ENCODE assay signal across 8 mouse cellular contexts in genomic region chr2:122368995-122369739, GRCm38 (mm10). TPM values are rescaled to one million over a fixed set of nuclear protein-coding genes. Genes with fewer than 3 reads are reported as not detected.
DNase-seq lines count a peak whose midpoint lies in the region; ATAC-seq and TF ChIP-seq lines count a peak whose summit lies in the region.

TSS of gene Shf (minus strand) at chr2:122369162.

- ATAC-seq in cerebellum, adult (ENCODE audit: insufficient number of reproducible peaks, low FRiP score, low TSS enrichment) = peak; percentile 68
- peak; percentile 94 for ATAC-seq in forebrain, embryonic 13.5 days
- peak; percentile 96 for ATAC-seq in heart, postnatal 0 days (ENCODE audit: insufficient read depth, low read depth)
- ATAC-seq in liver, embryonic 15.5 days (ENCODE audit: insufficient read depth) = peak; percentile 86
- peak; percentile 93 for ATAC-seq in neural tube, embryonic 12.5 days (ENCODE audit: low FRiP score, low read depth)
- peak; percentile 95 for ATAC-seq in stomach, postnatal 0 days (ENCODE audit: low FRiP score, low TSS enrichment)

- peak within 1 kb of the TSS; percentile 31; the same call in 1 of the 2 replicates for H3K27ac ChIP-seq in forebrain, embryonic 13.5 days
- H3K27ac ChIP-seq in heart, postnatal 0 days (ENCODE audit: low read depth) = peak within 1 kb of the TSS; percentile 62
- peak within 1 kb of the TSS; percentile 78 for H3K27ac ChIP-seq in liver, embryonic 15.5 days (replicated peaks)
- H3K27ac ChIP-seq in neural tube, embryonic 12.5 days = 0 out of 2 replicates have a peak within 1 kb of the TSS, but pooled peaks have one; percentile 57
- H3K27ac ChIP-seq in stomach, postnatal 0 days (replicated peaks) = peak within 1 kb of the TSS; percentile 49; the same call in 1 of the 2 replicates

- under 1% methylated on average over 54 of the region's 54 CpGs for WGBS in forebrain, embryonic 13.5 days
- under 1% methylated on average over 25 of the region's 54 CpGs for WGBS in heart, postnatal 0 days
- 1% methylated on average over 54 of the region's 54 CpGs for WGBS in liver, embryonic 15.5 days (ENCODE audit: insufficient replicate concordance)
- WGBS in neural tube, embryonic 12.5 days = under 1% methylated on average over 49 of the region's 54 CpGs
- under 1% methylated on average over 41 of the region's 54 CpGs for WGBS in stomach, postnatal 0 days

- no peak for TF ChIP-seq CTCF in heart, postnatal 0 days (IDR thresholded peaks at IDR 0.05; ENCODE audit: low read depth)
- no peak for TF ChIP-seq CTCF in stomach, postnatal 0 days (IDR thresholded peaks at IDR 0.05; ENCODE audit: low read depth)

- no peak for TF ChIP-seq EP300 in heart, postnatal 0 days (IDR thresholded peaks at IDR 0.05; ENCODE audit: low read depth)
- TF ChIP-seq EP300 in stomach, postnatal 0 days (optimal IDR thresholded peaks at IDR 0.05) = no peak

- H3K9me3 ChIP-seq in forebrain, embryonic 13.5 days (replicated peaks) = no peaks in the 10 kb centered on the region
- H3K9me3 ChIP-seq in heart, postnatal 0 days (replicated peaks; ENCODE audit: control insufficient read depth, low read length) = no peaks in the 10 kb centered on the region
- H3K9me3 ChIP-seq in liver, embryonic 15.5 days (replicated peaks) = no peaks in the 10 kb centered on the region
- no peaks in the 10 kb centered on the region for H3K9me3 ChIP-seq in neural tube, embryonic 12.5 days
- H3K9me3 ChIP-seq in stomach, postnatal 0 days (ENCODE audit: control insufficient read depth, low read length) = no peaks in the 10 kb centered on the region

- DNase-seq in CD8-positive naive resting alpha-beta T cell, adult 2 months (ENCODE audit: low read depth in 2 of 2, low spot score in 2 of 2) = peak; percentile 80 to 82
- DNase-seq in heart, postnatal 0 days (ENCODE audit: low spot score) = peak; percentile 82
- DNase-seq in kidney, postnatal 4 days = peak; percentile 95 to 96
- DNase-seq in stomach, postnatal 0 days (ENCODE audit: low spot score) = peak; percentile 95

- H3K36me3 ChIP-seq in forebrain, embryonic 13.5 days (ENCODE audit: poor library complexity, severe bottlenecking) = 0 out of 2 replicates have a peak, but pooled peaks cover 2% of the 10 kb centered on the region
- no peaks in the 10 kb centered on the region for H3K36me3 ChIP-seq in heart, postnatal 0 days (replicated peaks; ENCODE audit: control insufficient read depth, insufficient read depth, low read length)
- no peaks in the 10 kb centered on the region for H3K36me3 ChIP-seq in liver, embryonic 15.5 days (replicated peaks)
- H3K36me3 ChIP-seq in neural tube, embryonic 12.5 days = peaks cover 2% of the 10 kb centered on the region; the same call in 1 of the 2 replicates
- H3K36me3 ChIP-seq in stomach, postnatal 0 days (ENCODE audit: control insufficient read depth, insufficient read depth, low read length) = no peaks in the 10 kb centered on the region

- H3K4me3 ChIP-seq in forebrain, embryonic 13.5 days = peak within 1 kb of the TSS; percentile 89
- H3K4me3 ChIP-seq in heart, postnatal 0 days (ENCODE audit: low read depth, low read length) = peak within 1 kb of the TSS; percentile 94
- peak within 1 kb of the TSS; percentile 86 for H3K4me3 ChIP-seq in liver, embryonic 15.5 days (replicated peaks)
- peak within 1 kb of the TSS; percentile 91 for H3K4me3 ChIP-seq in neural tube, embryonic 12.5 days
- H3K4me3 ChIP-seq in stomach, postnatal 0 days (ENCODE audit: low read depth, low read length) = peak within 1 kb of the TSS; percentile 79

- peak within 1 kb of the TSS; percentile 94 for H3K9ac ChIP-seq in forebrain, embryonic 13.5 days
- peak within 1 kb of the TSS; percentile 91 for H3K9ac ChIP-seq in heart, postnatal 0 days (replicated peaks; ENCODE audit: low read depth, low read length)
- H3K9ac ChIP-seq in liver, embryonic 15.5 days = peak within 1 kb of the TSS; percentile 86
- H3K9ac ChIP-seq in neural tube, embryonic 12.5 days = peak within 1 kb of the TSS; percentile 95
- H3K9ac ChIP-seq in stomach, postnatal 0 days (ENCODE audit: low read length) = peak within 1 kb of the TSS; percentile 82

- H3K4me1 ChIP-seq in forebrain, embryonic 13.5 days = peaks cover 37% of the 10 kb centered on the region
- H3K4me1 ChIP-seq in heart, postnatal 0 days (ENCODE audit: control insufficient read depth, insufficient read depth) = peaks cover 11% of the 10 kb centered on the region; the same call in 1 of the 2 replicates
- H3K4me1 ChIP-seq in liver, embryonic 15.5 days (replicated peaks) = peaks cover 59% of the 10 kb centered on the region
- H3K4me1 ChIP-seq in neural tube, embryonic 12.5 days = peaks cover 31% of the 10 kb centered on the region
- H3K4me1 ChIP-seq in stomach, postnatal 0 days (replicated peaks; ENCODE audit: control insufficient read depth, insufficient read depth) = no peaks in the 10 kb centered on the region

- peaks cover 12% of the 10 kb centered on the region for H3K27me3 ChIP-seq in forebrain, embryonic 13.5 days
- no peaks in the 10 kb centered on the region for H3K27me3 ChIP-seq in heart, postnatal 0 days (ENCODE audit: control insufficient read depth, insufficient read depth, low read length)
- 0 out of 2 replicates have a peak, but pooled peaks cover 3% of the 10 kb centered on the region for H3K27me3 ChIP-seq in liver, embryonic 15.5 days
- no peaks in the 10 kb centered on the region for H3K27me3 ChIP-seq in neural tube, embryonic 12.5 days (replicated peaks)
- no peaks in the 10 kb centered on the region for H3K27me3 ChIP-seq in stomach, postnatal 0 days (ENCODE audit: control insufficient read depth, insufficient read depth, low read length)

- H3K4me2 ChIP-seq in forebrain, embryonic 13.5 days = peak within 1 kb of the TSS; percentile 88
- peak within 1 kb of the TSS; percentile 98 for H3K4me2 ChIP-seq in heart, postnatal 0 days (ENCODE audit: low read depth, low read length)
- H3K4me2 ChIP-seq in liver, embryonic 15.5 days = peak within 1 kb of the TSS; percentile 98
- peak within 1 kb of the TSS; percentile 69 for H3K4me2 ChIP-seq in neural tube, embryonic 12.5 days (replicated peaks)
- peak within 1 kb of the TSS; percentile 97 for H3K4me2 ChIP-seq in stomach, postnatal 0 days (replicated peaks; ENCODE audit: low read depth)

RNA-seq across cellular contexts. Expression of gene Shf, which starts in this region (rescaled TPM):
- polyA plus RNA-seq in forebrain, embryonic 13.5 days (2015; fragmentation: Nextera tagmentation; extraction: Ambion mirVana) = 6.2 and 6.8 TPM in 2 replicates
- 9.1 and 27.0 TPM in 2 replicates for total RNA-seq in heart, postnatal 0 days (2014; rRNA removed; ENCODE audit: low replicate concordance)
- 1.1 and 1.3 TPM in 2 replicates for polyA plus RNA-seq in heart, postnatal 0 days (2015; fragmentation: Nextera tagmentation; extraction: Ambion mirVana)
- polyA plus RNA-seq in liver, embryonic 15.5 days (2015; fragmentation: Nextera tagmentation; extraction: Ambion mirVana) = 1.1 and 1.2 TPM in 2 replicates
- polyA plus RNA-seq in neural tube, embryonic 12.5 days (2016; fragmentation: Nextera tagmentation; extraction: Ambion mirVana) = 12.2 and 15.1 TPM in 2 replicates
- polyA plus RNA-seq in stomach, postnatal 0 days (2015; fragmentation: Nextera tagmentation; extraction: Ambion mirVana) = 1.6 and 1.7 TPM in 2 replicates

Comparison
In these comparisons a context has a peak if more than half of its experiments do, and no peak if none do; other contexts are left out.
1. Peak in every context shown above with its lines: DNase-seq, ATAC-seq, H3K4me3 ChIP-seq and H3K27ac ChIP-seq.